Mouse (Mus musculus) bone marrow, adult 2 months (tissue): ENCODE data around the gene Ppil4. TPM values are rescaled to one million over a fixed set of nuclear protein-coding genes. Genes with fewer than 3 reads are reported as not detected.
A peak's percentile ranks its signal among the peaks of the same experiment; 100 is the strongest.

Experiments used
- H3K27ac ChIP-seq: fragments of 200-500 bp; 2 replicates; pipeline ENCODE4 v1.5.1; 2012; ENCODE audit warnings: low read depth, mild to moderate bottlenecking, control low read depth, inconsistent platforms, low read length; ENCODE audit not compliant: control insufficient read depth, poor library complexity, insufficient read depth
- H3K4me1 ChIP-seq: fragments of 200-500 bp; 2 replicates; pipeline ENCODE4 v1.6.1; 2011; ENCODE audit warnings: low read length; ENCODE audit not compliant: control insufficient read depth, insufficient read depth
- H3K4me3 ChIP-seq: fragments of 200-500 bp; replicated peaks from 2 replicates; pipeline ENCODE3; 2011; ENCODE audit warnings: mild to moderate bottlenecking, low read depth, low read length, control low read depth; ENCODE audit not compliant: control insufficient read depth
- CTCF ChIP-seq: fragments of 200-500 bp; IDR thresholded peaks from 2 replicates; pipeline ENCODE4 v1.5.1; 2011; ENCODE audit warnings: low read length, control low read depth; ENCODE audit not compliant: control insufficient read depth, insufficient read depth
- POLR2A ChIP-seq: fragments of 200-500 bp; IDR thresholded peaks from 2 replicates; pipeline ENCODE4 v1.6.1; 2011; ENCODE audit warnings: low read depth, mild to moderate bottlenecking, control low read depth, low read length, borderline replicate concordance; ENCODE audit not compliant: control insufficient read depth
- WGBS: fragments of 180-500 bp; shearing (Covaris S2); methylation state at CpG from one replicate; pipeline ENCODE4 v1.1.7; 2018; 5-methylcytosine and 5-hydroxymethylcytosine counted together
- polyA plus RNA-seq: library from polyadenylated mRNA; stranded (reverse); fragments of >200 nt; gene quantifications from 2 replicates; pipeline ENCODE4 v1.2.4, GENCODE M21; 2011; ENCODE audit warnings: low replicate concordance; ENCODE audit not compliant: missing spikeins, insufficient read depth, insufficient read length

Ppil4 gene
- polyA plus RNA-seq, 1 experiment: 44.7 TPM

DNA sequence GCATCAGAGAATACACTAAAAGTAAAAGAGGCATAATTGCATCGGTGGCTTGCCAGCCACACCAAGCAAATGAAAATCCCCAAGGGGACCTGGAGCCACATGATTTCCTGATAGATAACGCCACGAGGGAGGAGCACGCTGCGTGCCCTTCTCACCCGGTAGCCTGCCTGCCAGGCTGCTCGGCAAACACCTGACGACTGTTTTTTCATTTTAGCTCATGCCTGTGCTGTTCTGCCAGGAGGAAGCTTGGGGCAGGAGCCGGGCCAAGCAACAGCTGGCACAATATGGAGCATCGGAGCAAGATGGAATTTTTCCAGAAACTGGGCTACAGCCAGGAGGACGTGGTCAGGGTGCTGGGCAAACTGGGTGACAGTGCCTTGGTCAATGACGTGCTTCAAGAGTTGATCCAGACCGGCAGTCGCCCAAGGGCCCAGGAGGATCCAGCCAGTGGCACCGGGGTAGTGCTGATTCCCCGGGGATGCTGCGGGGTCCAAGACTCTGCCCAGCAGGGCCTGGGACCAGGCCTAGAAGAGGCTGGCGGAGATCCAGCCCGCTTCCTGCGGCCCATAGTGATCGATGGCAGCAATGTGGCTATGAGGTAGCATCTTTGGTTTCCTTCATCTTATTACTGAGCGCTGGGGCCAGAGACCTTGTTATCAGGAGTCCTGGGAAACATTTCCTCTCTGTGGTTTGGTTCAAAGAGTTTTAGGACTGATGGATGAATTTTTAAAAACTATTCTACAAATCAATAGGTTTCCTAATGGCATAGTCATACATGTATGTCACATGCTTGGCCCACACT is 47.1 kb downstream of the Ppil4 start:
- H3K4me1 ChIP-seq: peaks cover 7% of the 10 kb centered on the region
- 27% methylated on average over 22 of the region's 22 CpGs for WGBS
- H3K4me3 ChIP-seq: no peak overlapping the region
- H3K27ac ChIP-seq: peak overlapping the region; percentile 48
- no peak for TF ChIP-seq CTCF
- TF ChIP-seq POLR2A: no peak

DNA sequence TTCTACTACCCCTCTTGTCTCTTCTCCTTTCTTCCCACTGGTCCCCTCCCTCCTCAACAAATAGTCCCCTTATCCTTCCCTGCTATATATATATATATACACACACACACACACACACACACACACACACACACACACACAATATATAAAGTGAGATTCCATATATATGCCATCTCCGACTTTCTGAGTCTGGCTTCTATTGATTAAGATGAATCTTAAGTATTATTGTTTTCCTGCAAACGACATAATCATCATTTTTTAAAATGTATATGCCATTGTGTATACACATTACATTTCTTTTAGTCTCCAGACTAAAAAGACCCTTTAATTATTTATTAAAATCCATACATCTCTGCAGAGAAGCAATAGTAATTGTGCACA is 47.7 kb downstream of the Ppil4 start:
- H3K4me1 ChIP-seq: peaks cover 7% of the 10 kb centered on the region
- 80% methylated on average over 2 of the region's 2 CpGs for WGBS

GRCm38 (mm10) chr10:7840785-7841184 is 48.1 kb downstream of the Ppil4 start:
- 64% methylated on average over 3 of the region's 3 CpGs for WGBS
- H3K27ac ChIP-seq: no peak overlapping the region
- no peak overlapping the region for H3K4me3 ChIP-seq
- TF ChIP-seq CTCF: no peak
- peaks cover 7% of the 10 kb centered on the region for H3K4me1 ChIP-seq

More for the DNA sequence above, 47.7 kb downstream of the Ppil4 start:
- no peak overlapping the region for H3K27ac ChIP-seq
- TF ChIP-seq POLR2A (no peak), CTCF (no peak)
- H3K4me3 ChIP-seq: no peak overlapping the region

DNA sequence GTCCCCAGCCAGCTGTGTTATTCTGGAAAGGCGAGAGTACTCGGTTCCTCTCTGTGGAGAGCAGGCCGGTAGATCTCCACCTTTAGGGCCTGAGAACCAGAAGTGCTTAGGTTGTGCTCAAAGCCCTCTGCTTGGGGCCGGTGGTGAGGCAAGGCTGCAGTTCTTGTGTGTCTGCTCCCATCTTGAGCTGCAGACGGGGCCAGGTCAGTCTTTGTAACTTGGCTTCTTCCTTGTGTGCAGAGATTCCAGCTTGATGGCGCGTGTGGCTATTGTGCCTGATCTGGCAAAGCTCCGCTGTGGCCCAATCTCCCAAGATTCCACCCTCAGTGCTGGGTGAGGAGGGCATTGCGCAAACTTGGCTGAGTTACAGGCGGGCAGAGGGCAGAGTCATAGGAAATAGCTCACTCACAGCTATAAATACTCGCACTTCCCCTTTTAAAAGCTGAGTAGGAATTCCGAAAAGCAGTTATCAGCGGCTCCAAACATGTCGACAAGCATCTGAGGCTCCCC is 48.9 kb downstream of the Ppil4 start:
- no peak for TF ChIP-seq CTCF
- TF ChIP-seq POLR2A: no peak
- WGBS: 2% methylated on average over 14 of the region's 14 CpGs
- peaks cover 5% of the 10 kb centered on the region for H3K4me1 ChIP-seq
- peak overlapping the region; percentile 28 for H3K4me3 ChIP-seq
- peak overlapping the region; percentile 68 for H3K27ac ChIP-seq

DNA sequence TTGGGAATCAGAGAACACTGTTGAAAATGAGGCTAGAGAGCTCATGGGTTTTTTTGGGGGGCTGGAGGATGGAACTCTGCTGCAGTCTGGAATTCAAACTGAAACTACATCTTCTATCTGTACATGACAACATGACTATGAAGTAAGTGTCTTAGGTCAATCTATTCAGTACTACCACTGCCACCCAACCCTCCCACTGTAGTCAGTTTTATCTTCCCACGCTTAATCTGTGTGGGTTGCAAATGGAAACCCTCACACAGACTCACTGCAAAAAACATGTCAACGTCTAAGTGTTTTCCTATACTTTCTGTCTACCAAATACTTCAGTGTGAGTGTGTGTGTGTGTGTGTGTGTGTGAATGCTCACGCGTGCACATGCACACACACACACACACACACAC is 50.5 kb downstream of the Ppil4 start:
- 70% methylated on average over 4 of the region's 4 CpGs for WGBS

DNA sequence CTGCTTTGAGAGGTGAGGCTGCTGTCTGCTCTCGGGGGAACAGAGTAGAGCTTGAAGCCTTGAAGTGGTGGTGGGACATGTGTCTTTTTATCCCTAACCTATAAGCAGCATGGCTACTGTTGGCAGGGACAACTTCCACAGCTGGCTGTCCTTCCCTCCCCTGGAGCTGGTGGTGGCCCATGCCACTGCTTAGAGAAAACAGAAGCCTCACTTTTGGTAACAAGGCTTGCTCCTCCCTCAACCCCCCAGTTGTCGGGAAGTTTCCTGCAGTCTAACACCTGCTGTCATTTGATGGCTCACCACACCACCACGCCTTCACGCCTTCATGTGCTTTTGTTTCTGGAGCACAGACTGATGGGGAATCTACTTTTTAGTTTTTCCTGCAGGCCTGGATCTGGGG is 51.5 kb downstream of the Ppil4 start:
- H3K4me3 ChIP-seq: no peak overlapping the region
- H3K27ac ChIP-seq: no peak overlapping the region
- no peak for TF ChIP-seq POLR2A
- no peak for TF ChIP-seq CTCF
- peaks cover 10% of the 10 kb centered on the region for H3K4me1 ChIP-seq
- 40% methylated on average over 4 of the region's 4 CpGs for WGBS

More for the DNA sequence above, 50.5 kb downstream of the Ppil4 start:
- Histone ChIP-seq H3K4me1 (peaks cover 10% of the 10 kb centered on the region), H3K4me3 (no peak overlapping the region), H3K27ac (no peak overlapping the region)
- TF ChIP-seq CTCF (no peak), POLR2A (no peak)

DNA sequence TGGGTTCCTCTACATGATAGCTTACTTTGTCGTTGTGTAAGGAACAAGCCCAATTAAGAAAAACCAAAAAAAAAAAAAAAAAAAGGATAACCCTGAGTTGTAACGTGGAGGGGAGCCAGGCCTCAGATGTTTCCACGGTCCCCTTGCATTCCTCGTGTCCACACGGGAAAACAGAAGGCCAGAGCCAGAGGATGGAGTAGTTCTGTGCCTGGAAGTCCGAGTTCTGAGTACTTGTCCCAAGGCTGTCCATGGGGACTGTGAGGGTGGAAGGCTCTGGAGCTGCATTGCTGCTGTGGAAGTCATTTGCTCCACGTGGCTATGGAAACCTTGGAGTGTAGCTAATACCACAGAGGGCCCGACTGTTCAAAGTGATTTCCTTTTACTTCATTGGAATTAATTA is 52.4 kb downstream of the Ppil4 start:
- Histone ChIP-seq H3K27ac (no peak overlapping the region), H3K4me1 (peaks cover 10% of the 10 kb centered on the region), H3K4me3 (no peak overlapping the region)
- WGBS: 70% methylated on average over 8 of the region's 8 CpGs
- TF ChIP-seq CTCF (no peak), POLR2A (no peak)

DNA sequence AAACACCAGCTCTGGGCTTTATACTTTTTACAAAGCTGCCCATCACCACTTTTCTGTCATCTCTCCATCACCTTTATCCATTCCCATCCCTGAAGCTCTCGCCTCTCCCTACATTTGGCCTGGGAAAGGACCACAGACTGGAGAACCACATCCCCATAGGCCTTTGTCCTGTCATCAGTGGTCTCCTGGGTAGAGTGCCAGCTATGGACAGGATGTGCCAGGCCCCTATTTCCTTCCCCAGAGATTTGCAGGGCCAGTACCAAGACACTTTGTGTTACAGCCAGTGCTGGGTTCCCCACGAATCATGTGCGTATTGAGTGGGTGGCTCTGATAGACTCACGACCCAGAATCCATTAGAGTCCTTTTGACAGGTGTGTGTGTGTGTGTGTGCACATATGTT is 53.3 kb downstream of the Ppil4 start:
- Histone ChIP-seq H3K4me3 (no peak overlapping the region), H3K4me1 (peaks cover 10% of the 10 kb centered on the region), H3K27ac (no peak overlapping the region)
- TF ChIP-seq POLR2A (no peak), CTCF (no peak)
- 69% methylated on average over 4 of the region's 4 CpGs for WGBS

DNA sequence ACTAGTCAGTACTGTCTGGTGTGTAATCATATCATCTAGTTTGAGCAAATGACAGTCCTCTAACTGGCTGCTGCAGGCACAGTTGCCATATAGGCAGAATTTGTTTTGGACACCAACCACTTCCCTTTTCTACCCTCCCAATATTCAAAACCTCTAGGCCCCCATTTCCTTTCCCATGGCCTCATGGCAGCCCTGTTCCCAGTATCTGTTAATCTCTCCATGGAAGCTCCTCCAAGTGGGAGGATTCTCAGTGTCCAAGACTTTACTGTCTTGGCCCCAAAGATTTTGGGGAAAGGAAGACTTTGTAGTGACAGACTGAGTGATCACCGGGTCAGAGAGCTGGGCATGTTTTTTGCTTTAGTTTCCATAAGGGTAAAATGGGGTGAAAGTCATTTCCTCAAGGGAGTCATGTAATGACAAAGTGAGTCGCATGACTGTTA is 54.5 kb downstream of the Ppil4 start:
- Histone ChIP-seq H3K4me1 (peaks cover 7% of the 10 kb centered on the region), H3K27ac (peak overlapping the region; percentile 16), H3K4me3 (no peak overlapping the region)
- TF ChIP-seq CTCF (no peak), POLR2A (no peak)
- 15% methylated on average over 2 of the region's 2 CpGs for WGBS
